Mouse (Mus musculus) kidney, adult 9 months (tissue): ENCODE measurements around the gene Olfr834.

Source experiments
- DNase-seq: peaks from one replicate; pipeline ENCODE4 v3.0.0; 2022

Gene Olfr834

DNA sequence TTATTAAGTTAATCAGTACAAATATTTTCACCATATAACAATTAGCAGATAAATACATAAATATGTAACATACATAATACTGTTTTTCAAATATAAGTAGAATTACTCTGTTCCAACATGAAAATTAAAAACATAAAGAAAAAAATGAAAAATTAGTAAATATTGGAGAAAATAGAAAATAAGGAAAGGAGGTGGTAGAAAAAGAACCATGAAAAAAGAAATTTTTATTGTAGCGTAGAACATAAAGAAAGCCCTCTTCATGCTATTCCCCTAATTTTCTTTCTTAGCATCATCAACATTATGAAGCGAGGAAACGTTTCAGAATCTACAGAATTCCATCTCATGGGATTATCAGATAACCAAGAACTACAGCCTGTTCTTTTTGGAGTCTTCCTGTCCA lies at the start of gene Olfr834:
Gene Olfr834, plus strand, starts transcription at position 301 of the 400 bp plus-strand sequence.
- no peak for DNase-seq

DNA sequence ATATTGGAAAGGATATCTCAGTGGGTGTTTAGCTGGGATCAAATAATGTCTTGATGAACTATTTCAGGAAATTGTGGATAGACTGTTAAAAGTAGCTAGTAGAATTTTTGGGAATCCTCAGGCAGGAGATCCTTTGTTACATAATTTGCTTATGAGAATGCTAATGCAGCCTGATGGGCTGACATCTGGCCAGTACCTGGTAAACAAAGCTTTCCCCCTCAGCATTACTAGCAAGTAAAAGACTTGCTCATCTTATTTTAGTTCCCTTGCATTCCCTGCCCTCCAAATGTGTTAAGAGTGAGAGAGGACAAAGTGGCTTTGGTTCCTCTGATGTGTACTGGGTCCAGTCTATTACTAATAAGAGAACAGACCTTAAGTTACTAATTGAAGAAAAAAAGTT lies 25.8 kb upstream of the Olfr834 start:
- no peak for DNase-seq

DNA sequence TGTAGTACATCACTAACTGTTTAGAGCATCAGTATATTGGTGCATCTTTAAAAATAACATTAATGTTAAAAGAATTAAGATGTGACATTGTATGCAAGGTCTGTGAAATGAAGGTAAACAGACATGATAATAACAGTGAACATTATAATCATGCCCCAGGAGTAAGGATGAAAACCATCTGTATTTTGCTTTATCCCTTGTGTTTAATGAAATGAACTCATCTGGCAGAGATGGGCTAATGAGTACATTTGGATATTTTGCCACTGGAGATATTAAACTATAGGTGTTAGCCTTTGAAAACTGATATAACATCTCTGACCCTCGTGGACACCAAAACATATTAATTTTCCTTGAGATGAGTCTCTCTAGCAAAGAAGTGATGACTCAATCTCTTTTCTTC lies 44.6 kb downstream of the Olfr834 start, which contains the start of gene Olfr835:
Gene Olfr835, plus strand, starts transcription at position 301 of the 400 bp plus-strand sequence.
- no peak for DNase-seq
